ENCODE assay signal across 19 mouse cellular contexts in the genomic region with DNA sequence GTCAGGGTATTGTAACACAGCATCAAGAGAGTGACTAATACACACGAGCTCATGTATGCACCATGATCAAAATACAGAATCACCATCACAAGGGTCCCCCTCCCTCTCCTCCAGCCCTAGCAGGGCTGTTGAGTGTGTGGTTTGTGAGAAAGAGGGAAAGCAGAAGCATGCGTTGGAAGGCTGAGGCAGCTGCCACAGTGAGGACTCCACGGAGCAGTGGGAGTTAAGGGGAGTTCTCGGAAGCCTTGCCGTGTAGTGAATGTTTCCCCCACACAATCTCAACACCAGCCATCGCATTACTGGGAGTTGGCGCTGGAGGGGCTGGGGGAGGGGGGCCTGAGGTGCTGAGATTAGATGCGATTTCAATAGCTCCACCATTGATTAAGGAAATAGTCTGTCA.
"Had no signal": no experiment of that assay in that cellular context is flagged by ENCODE, and none has a peak within 500 bp of the region (broad histone marks: within the 10 kb centered on the region; RNA-seq: fewer than 3 reads in every experiment).

No protein-coding gene starts in this region.

- H3K9ac ChIP-seq: lung, embryonic 14.5 days; midbrain, embryonic 12.5 days; neural tube, embryonic 13.5 days; neural tube, embryonic 15.5 days had no signal

- H3K4me1 ChIP-seq: midbrain, embryonic 10.5 days; midbrain, embryonic 12.5 days had no signal

- H3K9me3 ChIP-seq: midbrain, embryonic 10.5 days; midbrain, embryonic 12.5 days; neural tube, embryonic 13.5 days; neural tube, embryonic 15.5 days had no signal

- H3K4me3 ChIP-seq: midbrain, embryonic 10.5 days; midbrain, embryonic 12.5 days; myocyte; neural tube, embryonic 13.5 days; neural tube, embryonic 15.5 days had no signal

- H3K27ac ChIP-seq: midbrain, embryonic 10.5 days; midbrain, embryonic 12.5 days; neural tube, embryonic 13.5 days; neural tube, embryonic 15.5 days had no signal

- DNase-seq: lung, adult 18-20 months; lung, embryonic 14.5 days; lung, postnatal 10 days; lung, postnatal 4 days; midbrain, embryonic 14.5 days; retina, postnatal 1 day; right cerebral cortex, adult 18-20 months; right cerebral cortex, postnatal 25 days; right cerebral cortex, postnatal 4 days; spleen, adult 18-20 months; thymus, adult 18-20 months; thymus, postnatal 14 days; thymus, postnatal 36 days had no signal

- H3K36me3 ChIP-seq: midbrain, embryonic 10.5 days; midbrain, embryonic 12.5 days; neural tube, embryonic 13.5 days; neural tube, embryonic 15.5 days had no signal

- H3K27me3 ChIP-seq: midbrain, embryonic 12.5 days; neural tube, embryonic 13.5 days; neural tube, embryonic 15.5 days had no signal

- ATAC-seq: midbrain, embryonic 16.5 days had no signal

- H3K4me2 ChIP-seq: lung, embryonic 14.5 days; midbrain, embryonic 12.5 days; neural tube, embryonic 13.5 days; neural tube, embryonic 15.5 days had no signal
